Mouse (Mus musculus) forelimb bud, embryonic 11.5 days (tissue): ENCODE results near the gene Sema3b.
"Not testable (repeated sequence)": the region's sequence is repeated elsewhere in the genome, so short reads cannot be mapped to it uniquely, and the experiment has no call there.

Source experiments
- DNase-seq: peaks from one replicate; pipeline ENCODE4 v3.0.0-alpha.2; 2012; ENCODE audit warnings: low read depth, low spot score

Sema3b gene

DNA sequence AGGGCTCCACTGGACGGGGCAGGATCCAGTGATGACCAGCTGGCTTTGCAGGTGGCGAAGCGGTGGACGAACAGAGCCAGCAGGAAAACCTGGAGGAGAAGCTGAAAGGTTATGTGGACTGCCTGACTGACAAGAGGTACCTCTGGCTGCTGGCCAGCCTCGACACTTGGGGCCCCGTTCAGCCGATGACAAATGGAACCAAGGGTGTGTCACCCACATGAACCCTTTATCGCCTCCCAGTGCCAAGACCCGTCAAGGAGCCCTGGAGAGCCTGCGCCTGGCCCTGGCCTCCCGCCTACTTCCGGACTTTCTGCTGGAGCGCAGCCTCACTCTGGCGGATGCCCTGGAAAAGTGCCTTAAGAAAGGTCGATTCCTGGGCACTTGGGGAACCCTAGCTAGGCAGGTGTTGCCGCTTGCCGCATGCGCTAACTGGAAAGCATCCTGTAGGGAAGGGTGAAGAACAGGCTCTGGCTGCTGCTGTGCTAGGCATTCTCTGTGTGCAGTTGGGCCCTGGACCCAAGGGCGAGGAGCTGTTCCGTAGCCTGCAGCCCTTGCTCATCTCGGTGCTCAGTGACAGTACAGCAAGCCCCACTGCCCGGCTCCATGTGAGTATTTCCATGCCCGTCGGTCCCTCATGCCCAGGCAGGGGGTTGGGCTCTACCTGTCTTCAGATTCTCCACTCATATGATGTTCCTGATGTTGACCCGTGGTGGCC, 18.8 kb downstream of the Sema3b start:
- DNase-seq, result no peak

DNA sequence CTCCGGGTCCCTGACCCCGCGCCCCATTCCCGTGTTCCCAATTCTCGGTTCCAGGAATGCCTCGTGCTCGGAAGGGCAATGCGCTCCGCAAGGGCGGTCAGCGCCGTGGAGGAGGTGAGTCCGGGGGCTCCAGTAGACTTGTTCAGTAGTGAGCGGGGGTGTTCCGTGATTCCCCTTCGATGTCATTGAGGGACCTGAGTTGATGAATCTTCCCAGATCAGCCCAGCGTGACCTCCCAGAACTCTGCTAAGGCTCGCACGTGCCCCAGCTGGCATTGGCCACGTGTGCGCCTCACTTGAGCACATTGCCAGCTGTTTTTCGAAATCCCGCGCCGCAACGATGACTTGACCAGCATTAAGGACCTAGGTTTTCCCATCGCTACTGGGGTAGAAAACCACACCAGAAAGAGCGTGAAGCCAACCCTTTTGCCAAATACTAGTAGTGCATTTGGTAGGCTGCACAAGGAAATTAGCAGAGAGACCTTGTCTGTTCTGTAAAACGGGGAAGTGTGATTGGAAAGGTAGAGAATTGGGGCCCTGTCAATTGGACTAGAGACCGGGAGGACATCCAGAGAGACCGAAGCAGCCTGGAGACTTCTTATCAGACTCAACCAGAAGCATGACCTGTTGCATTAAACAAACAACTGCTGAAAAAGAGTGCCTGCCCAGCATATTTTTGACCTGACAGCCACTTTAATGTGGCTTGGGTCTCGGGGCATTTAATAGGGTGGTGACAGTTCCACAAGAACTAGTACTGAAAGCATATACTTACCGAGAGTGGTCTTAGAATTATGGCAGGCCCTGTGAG, 21.0 kb downstream of the Sema3b start:
- DNase-seq, result no peak

DNA sequence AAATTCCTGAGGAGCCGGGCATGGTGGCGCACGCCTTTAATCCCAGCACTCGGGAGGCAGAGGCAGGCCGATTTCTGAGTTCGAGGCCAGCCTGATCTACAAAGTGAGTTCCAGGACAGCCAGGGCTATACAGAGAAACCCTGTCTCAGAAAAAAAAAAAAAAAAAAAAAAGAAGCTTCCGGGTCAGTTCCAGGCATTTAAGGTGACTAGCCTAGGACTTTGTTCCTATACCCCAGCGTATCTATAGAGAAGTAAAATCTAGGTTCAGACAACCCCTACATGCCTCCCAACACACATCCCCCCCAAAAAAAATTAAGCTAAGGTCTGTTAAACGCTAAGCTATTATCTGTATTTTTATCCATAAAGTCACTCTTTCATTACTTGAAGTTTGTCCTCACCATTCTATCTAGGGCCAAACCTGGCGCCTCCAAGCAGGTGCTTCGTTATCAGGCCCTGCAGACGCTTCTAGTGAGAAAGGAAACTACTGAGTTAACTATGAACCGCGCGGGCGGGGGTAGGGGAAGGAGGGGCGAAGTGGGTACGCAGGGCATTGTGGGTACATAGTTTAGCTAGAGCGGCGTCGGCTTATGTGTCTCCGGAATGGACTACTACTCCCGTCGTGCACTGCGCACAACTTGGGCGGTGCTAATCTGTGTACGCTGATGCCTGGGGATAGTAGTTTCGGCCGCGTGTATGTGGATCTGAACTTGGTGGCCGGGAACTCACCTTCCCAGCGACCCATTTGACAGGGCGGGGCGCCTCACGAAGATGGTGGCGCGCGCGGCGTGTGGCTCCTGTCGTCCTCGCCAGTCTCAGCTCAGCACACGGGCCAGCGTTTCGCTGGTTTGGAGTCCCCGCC, 21.8 kb downstream of the Sema3b start, which contains the start of gene Ifrd2:
Gene Ifrd2, plus strand, starts transcription at position 669 of the 859 bp plus-strand sequence.
- DNase-seq, result peak; percentile 97

DNA sequence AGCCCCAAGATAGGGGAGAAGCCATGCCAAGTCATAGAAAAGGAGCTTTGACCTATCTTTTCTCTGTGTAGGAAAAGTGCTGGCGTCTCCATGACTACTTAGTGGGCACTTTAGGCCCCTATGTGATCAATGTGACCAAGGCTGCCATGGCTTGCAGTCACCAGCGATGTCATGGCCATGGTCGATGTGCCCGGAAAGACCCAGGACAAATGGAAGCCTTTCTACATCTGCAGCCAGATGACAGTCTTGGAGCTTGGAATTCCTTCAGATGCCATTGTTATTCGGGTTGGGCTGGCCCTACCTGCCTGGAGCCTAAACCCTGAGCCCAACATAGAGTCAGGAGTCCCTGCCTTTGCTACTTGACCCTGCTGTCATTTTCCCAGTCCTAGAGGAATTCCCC, 22.5 kb downstream of the Sema3b start:
- no peak for DNase-seq

GRCm38 (mm10) chr9:107583174-107583573, 25.9 kb downstream of the Sema3b start:
- no peak for DNase-seq

- DNase-seq, result no peak
These were observed 26.4 kb downstream of the Sema3b start for GRCm38 (mm10) chr9:107582509-107583062.

DNA sequence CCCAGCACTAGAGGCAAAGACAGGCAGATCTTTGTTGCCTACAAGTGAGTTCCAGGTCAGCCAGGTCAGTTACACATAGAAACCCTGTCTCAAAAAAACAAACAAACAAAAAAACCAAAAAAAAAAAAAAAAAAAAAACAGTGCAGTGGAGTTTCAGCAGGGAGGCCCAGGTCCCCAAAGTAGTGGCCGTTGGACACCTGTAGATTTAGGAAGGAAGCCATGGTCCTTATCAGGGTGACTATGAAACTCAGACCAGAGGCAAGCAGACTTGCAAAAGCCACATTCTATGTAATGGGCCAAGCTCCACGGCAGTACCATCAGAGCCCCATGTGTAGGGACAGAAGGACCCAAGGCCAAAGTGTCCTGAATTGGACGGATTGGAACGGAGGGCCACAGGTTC, 27.4 kb downstream of the Sema3b start:
- DNase-seq, result no peak

GRCm38 (mm10) chr9:107580501-107581317, 28.3 kb downstream of the Sema3b start, which contains the start of gene Hyal3:
Gene Hyal3 (plus strand): TSS chr9:107580818.
- peak; percentile 77 for DNase-seq

- no peak for DNase-seq
These were observed 29.8 kb downstream of the Sema3b start for GRCm38 (mm10) chr9:107579023-107579900.

GRCm38 (mm10) chr9:107578587-107578986, 30.4 kb downstream of the Sema3b start, which contains the start of gene Naa80:
Gene Naa80 (plus strand): TSS chr9:107578887.
- no peak for DNase-seq

DNA sequence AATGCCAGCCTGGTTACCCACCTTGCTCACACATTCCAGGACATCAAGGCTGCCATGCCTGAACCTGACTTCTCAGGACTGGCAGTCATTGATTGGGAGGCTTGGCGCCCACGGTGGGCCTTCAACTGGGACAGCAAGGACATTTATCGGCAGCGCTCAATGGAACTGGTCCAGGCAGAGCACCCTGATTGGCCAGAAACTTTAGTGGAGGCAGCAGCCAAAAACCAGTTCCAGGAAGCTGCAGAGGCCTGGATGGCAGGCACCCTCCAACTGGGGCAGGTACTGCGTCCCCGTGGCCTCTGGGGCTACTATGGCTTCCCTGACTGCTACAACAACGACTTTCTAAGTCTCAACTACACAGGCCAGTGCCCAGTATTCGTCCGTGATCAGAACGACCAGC, 31.2 kb downstream of the Sema3b start:
- no peak for DNase-seq

GRCm38 (mm10) chr9:107576357-107577107, 32.5 kb downstream of the Sema3b start, which contains the start of gene Hyal1:
Gene Hyal1 (plus strand): TSS chr9:107576927.
- peak; percentile 70 for DNase-seq

DNA sequence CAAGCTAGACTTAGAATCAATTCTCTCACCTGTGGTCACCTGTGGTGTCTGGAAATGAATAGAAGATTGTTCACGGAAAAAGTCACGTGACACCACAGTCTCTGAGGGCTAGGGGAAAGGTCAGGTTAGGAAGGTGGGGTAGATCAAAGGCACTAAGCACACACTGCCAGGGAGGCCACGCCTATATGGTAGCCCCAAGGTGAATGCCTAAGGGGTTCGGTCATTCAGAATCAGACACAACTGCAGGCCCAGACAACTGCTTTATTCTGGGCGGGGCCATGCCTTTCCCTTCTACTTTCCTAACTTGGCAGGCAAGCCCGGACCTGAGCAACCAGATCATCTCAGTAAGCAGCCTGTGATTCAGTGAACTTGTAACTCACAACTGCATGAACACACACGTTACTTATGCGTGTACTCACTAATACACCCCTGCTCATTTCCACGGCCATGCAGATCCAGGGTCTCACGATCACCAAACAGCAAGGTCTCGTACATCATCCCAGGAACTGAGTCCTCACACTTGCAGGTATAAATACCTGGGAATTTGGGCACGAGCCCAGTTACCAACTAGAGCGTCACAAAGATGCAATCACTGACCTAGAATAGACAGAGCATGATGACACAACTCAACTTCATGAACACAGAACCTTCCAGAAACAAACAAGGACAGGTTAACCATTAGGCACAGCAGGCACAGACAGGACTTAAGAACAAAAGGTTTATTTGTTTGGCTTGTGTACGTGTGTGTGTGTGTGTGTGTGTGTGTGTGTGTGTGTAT, 33.3 kb downstream of the Sema3b start:
- no peak for DNase-seq

DNA sequence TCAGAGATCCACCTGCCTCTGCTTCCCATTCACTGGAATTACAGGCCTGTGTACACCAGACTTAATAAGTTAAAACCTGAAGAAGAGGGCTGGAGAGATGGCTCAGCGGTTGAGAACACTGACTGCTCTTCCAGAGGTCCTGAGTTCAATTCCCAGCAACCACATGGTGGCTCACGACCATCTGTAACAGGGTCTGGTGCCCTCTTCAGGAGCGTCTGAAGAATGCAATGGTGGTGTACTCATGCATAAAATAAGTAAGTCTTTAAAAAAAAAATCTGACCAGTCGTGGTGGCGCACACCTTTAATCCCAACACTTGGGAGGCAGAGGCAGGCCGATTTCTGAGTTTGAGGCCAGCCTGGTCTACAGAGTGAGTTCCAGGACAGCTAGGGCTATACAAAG, 35.3 kb downstream of the Sema3b start:
- DNase-seq, result not testable (repeated sequence)

DNA sequence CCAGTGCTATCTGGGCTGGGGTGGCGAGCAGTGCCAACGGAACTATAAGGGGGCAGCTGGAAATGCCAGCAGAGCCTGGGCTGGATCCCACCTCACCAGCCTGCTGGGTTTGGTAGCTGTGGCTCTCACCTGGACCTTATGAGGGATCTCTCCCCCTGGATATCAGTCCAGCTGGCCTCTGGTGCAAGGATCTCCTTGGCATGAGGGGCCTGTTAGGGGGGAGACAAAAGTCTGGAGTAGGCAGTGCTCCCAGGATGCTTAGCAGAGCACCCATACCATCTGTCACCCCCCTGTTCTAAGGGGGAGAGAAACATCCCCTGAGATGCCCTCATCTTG, 36.7 kb downstream of the Sema3b start:
- DNase-seq, result no peak

- DNase-seq, result no peak
These were observed 37.3 kb downstream of the Sema3b start for GRCm38 (mm10) chr9:107571534-107572326.

GRCm38 (mm10) chr9:107570845-107571244, 38.2 kb downstream of the Sema3b start:
- no peak for DNase-seq
